Mouse (Mus musculus): ENCODE data around the gene Fam221b. TPM values are rescaled to one million over a fixed set of nuclear protein-coding genes. Genes with fewer than 3 reads are reported as not detected.

The Fam221b gene
- polyA plus RNA-seq, 1 experiment from 2014 or later = 4.0 TPM

Small RNA genes within 50 kb of the gene (microRNA-seq; reads per million reads assigned to microRNA genes)
- not detected for gene Gm25262

Other genes starting within 250 kb of the Fam221b start
- gene Fam166b, start 240.0 kb downstream of the Fam221b start, polyA plus RNA-seq (2015; fragmentation: Nextera tagmentation; extraction: Ambion mirVana) = 0.16 and 0.18 TPM in 2 replicates
- 3.1 and 5.8 TPM in 2 replicates for gene Tesk1, start 227.2 kb downstream of the Fam221b start, polyA plus RNA-seq (2015; fragmentation: Nextera tagmentation; extraction: Ambion mirVana)
- gene Cd72, start 214.5 kb downstream of the Fam221b start, polyA plus RNA-seq (2015; fragmentation: Nextera tagmentation; extraction: Ambion mirVana) = 2.1 and 5.2 TPM in 2 replicates
- 0.10 and 1.4 TPM in 2 replicates for gene Sit1, start 185.4 kb downstream of the Fam221b start, polyA plus RNA-seq (2015; fragmentation: Nextera tagmentation; extraction: Ambion mirVana)
- 71.4 and 74.5 TPM in 2 replicates for gene Ccdc107, start 176.2 kb downstream of the Fam221b start, polyA plus RNA-seq (2015; fragmentation: Nextera tagmentation; extraction: Ambion mirVana)
- gene Arhgef39, start 169.4 kb downstream of the Fam221b start, polyA plus RNA-seq (2015; fragmentation: Nextera tagmentation; extraction: Ambion mirVana) = 34.4 and 35.9 TPM in 2 replicates
- gene Car9, start 162.2 kb downstream of the Fam221b start, polyA plus RNA-seq (2015; fragmentation: Nextera tagmentation; extraction: Ambion mirVana) = 2.3 and 2.4 TPM in 2 replicates
- gene Tpm2, start 145.4 kb downstream of the Fam221b start, polyA plus RNA-seq (2015; fragmentation: Nextera tagmentation; extraction: Ambion mirVana) = 159 and 177 TPM in 2 replicates
- gene Creb3, start 106.8 kb downstream of the Fam221b start, polyA plus RNA-seq (2015; fragmentation: Nextera tagmentation; extraction: Ambion mirVana) = 53.1 and 61.3 TPM in 2 replicates
- 76.3 and 77.6 TPM in 2 replicates for gene Tln1, start 106.5 kb downstream of the Fam221b start, polyA plus RNA-seq (2015; fragmentation: Nextera tagmentation; extraction: Ambion mirVana)
- gene Rgp1, start 90.4 kb downstream of the Fam221b start, polyA plus RNA-seq (2015; fragmentation: Nextera tagmentation; extraction: Ambion mirVana) = 14.6 and 22.0 TPM in 2 replicates
- 17.5 and 22.2 TPM in 2 replicates for gene Gba2, start 90.3 kb downstream of the Fam221b start, polyA plus RNA-seq (2015; fragmentation: Nextera tagmentation; extraction: Ambion mirVana)
- gene Msmp, start 84.7 kb downstream of the Fam221b start, polyA plus RNA-seq (2015; fragmentation: Nextera tagmentation; extraction: Ambion mirVana) = 0.20 and 1.5 TPM in 2 replicates
- 6.7 and 10.8 TPM in 2 replicates for gene Npr2, start 37.2 kb downstream of the Fam221b start, polyA plus RNA-seq (2015; fragmentation: Nextera tagmentation; extraction: Ambion mirVana)
- 0.30 and 0.77 TPM in 2 replicates for gene Spag8, start 15.6 kb downstream of the Fam221b start, polyA plus RNA-seq (2015; fragmentation: Nextera tagmentation; extraction: Ambion mirVana)
- 150 and 188 TPM in 2 replicates for gene Hint2, start 12.7 kb downstream of the Fam221b start, polyA plus RNA-seq (2015; fragmentation: Nextera tagmentation; extraction: Ambion mirVana)
- gene Tmem8b, start 174 bp downstream of the Fam221b start, polyA plus RNA-seq (2015; fragmentation: Nextera tagmentation; extraction: Ambion mirVana) = 3.8 and 4.6 TPM in 2 replicates
- not detected in 2 replicates for gene Olfr70, start 31.7 kb upstream of the Fam221b start, polyA plus RNA-seq (2015; fragmentation: Nextera tagmentation; extraction: Ambion mirVana)
- not detected in 2 replicates for gene Olfr71, start 41.1 kb upstream of the Fam221b start, polyA plus RNA-seq (2015; fragmentation: Nextera tagmentation; extraction: Ambion mirVana)
- gene Hrct1, start 58.0 kb upstream of the Fam221b start, polyA plus RNA-seq (2015; fragmentation: Nextera tagmentation; extraction: Ambion mirVana) = 1.1 and 1.5 TPM in 2 replicates
- gene Spaar, start 60.9 kb upstream of the Fam221b start, polyA plus RNA-seq (2015; fragmentation: Nextera tagmentation; extraction: Ambion mirVana) = 0.31 and 0.42 TPM in 2 replicates
- gene Olfr159, start 101.9 kb upstream of the Fam221b start, polyA plus RNA-seq (2015; fragmentation: Nextera tagmentation; extraction: Ambion mirVana) = not detected in 2 replicates
- gene Olfr156, start 154.8 kb upstream of the Fam221b start, polyA plus RNA-seq (2015; fragmentation: Nextera tagmentation; extraction: Ambion mirVana) = not detected in 2 replicates
- not detected in 2 replicates for gene Olfr157, start 171.1 kb upstream of the Fam221b start, polyA plus RNA-seq (2015; fragmentation: Nextera tagmentation; extraction: Ambion mirVana)
- not detected in 2 replicates for gene Olfr155, start 182.4 kb upstream of the Fam221b start, polyA plus RNA-seq (2015; fragmentation: Nextera tagmentation; extraction: Ambion mirVana)
- 8.1 and 12.3 TPM in 2 replicates for gene Reck, start 206.4 kb upstream of the Fam221b start, polyA plus RNA-seq (2015; fragmentation: Nextera tagmentation; extraction: Ambion mirVana)